Mouse (Mus musculus) C2C12 (cell line): ENCODE measurements around the gene Jup.

Source experiments
- CEBPB ChIP-seq: IDR thresholded peaks from one replicate; pipeline ENCODE4 v1.6.1; 2011; ENCODE audit warnings: low read depth, mild to moderate bottlenecking, control low read depth, moderate library complexity
- CTCF ChIP-seq: IDR thresholded peaks from one replicate; pipeline ENCODE4 v1.5.1; 2011; ENCODE audit not compliant: control insufficient read depth, insufficient read depth, insufficient read length
- FOSL1 ChIP-seq: IDR thresholded peaks from one replicate; pipeline ENCODE4 v1.8.0; 2011; ENCODE audit warnings: mild to moderate bottlenecking, low read length; ENCODE audit not compliant: poor library complexity, insufficient read depth, severe bottlenecking
- MAX ChIP-seq: IDR thresholded peaks from one replicate; pipeline ENCODE4 v1.6.1; 2011; ENCODE audit warnings: mild to moderate bottlenecking, control low read depth
- MYOD1 ChIP-seq: IDR thresholded peaks from one replicate; pipeline ENCODE4 v1.6.1; 2011; ENCODE audit warnings: low read depth; ENCODE audit not compliant: control insufficient read depth, insufficient read length
- USF1 ChIP-seq: IDR thresholded peaks from one replicate; pipeline ENCODE4 v1.6.1; 2011; ENCODE audit warnings: low read depth, mild to moderate bottlenecking, control low read depth, moderate library complexity

DNA sequence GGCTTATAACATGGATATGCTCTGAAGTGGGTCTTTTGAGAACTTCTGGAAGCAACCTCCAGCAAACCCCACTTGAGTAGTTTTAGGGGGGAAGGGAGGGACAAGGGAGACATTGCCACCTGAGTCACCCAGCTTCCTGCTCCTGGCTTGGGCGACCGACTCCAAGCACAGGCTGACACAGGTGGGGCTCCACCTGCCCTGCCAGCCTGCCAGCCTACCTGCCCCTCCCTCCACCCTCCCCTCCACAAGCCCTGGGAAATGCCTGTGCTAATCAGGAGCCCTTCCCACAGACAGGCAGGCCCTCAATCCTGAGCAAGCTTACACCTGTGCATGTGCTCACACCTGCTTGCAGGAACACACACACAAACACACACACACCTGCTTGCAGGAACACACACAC is 5.1 kb upstream of the Jup start:
- TF ChIP-seq CEBPB = no peak
- TF ChIP-seq CTCF = no peak
- no peak for TF ChIP-seq USF1
- TF ChIP-seq MYOD1 = no peak
- TF ChIP-seq MAX = no peak
- no peak for TF ChIP-seq FOSL1
